8 mouse cellular contexts compared by ENCODE assay signal in the genomic region with DNA sequence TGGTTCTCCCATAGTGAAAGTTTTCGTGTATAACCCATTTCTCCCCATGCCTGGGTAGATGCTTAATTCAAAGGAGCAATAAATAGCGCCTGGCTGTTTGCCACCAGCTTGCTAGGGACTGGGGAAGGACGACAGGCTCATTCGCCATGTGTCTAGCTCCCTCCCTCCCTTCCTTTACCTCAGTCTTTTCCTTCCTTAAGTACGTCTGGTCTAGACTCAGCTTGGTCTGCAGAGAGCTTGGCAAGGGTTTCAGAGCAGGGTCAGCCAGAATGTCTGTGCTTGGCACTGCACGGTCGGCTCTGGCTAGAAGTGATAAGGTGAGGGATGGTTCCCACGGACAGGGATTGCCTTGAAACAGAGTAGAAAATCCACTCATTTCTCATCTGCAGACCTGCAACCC.
A peak's percentile ranks its signal among the peaks of the same experiment; 100 is the strongest.
DNase-seq lines count a peak whose midpoint lies in the region; ATAC-seq lines count a peak whose summit lies in the region.

No protein-coding gene starts in this region.

- H3K9ac ChIP-seq in forebrain, embryonic 16.5 days (replicated peaks; ENCODE audit: low read depth, low read length): no peak overlapping the region
- no peak overlapping the region for H3K9ac ChIP-seq in forebrain, embryonic 15.5 days (replicated peaks)

- H3K4me2 ChIP-seq in forebrain, embryonic 16.5 days (ENCODE audit: low read length): no peak overlapping the region
- no peak overlapping the region for H3K4me2 ChIP-seq in forebrain, embryonic 15.5 days (replicated peaks)

- H3K9me3 ChIP-seq in forebrain, embryonic 16.5 days (ENCODE audit: control insufficient read depth, low read length): no peaks in the 10 kb centered on the region
- no peaks in the 10 kb centered on the region for H3K9me3 ChIP-seq in forebrain, embryonic 15.5 days

- no peaks in the 10 kb centered on the region for H3K36me3 ChIP-seq in forebrain, embryonic 16.5 days (ENCODE audit: control insufficient read depth, insufficient read depth)
- no peaks in the 10 kb centered on the region for H3K36me3 ChIP-seq in forebrain, embryonic 15.5 days

- no peak overlapping the region for H3K27ac ChIP-seq in forebrain, embryonic 16.5 days (ENCODE audit: low read length)
- H3K27ac ChIP-seq in forebrain, embryonic 15.5 days (replicated peaks): no peak overlapping the region

- WGBS in forebrain, embryonic 16.5 days: 27% methylated on average over 8 of the region's 8 CpGs
- 28% methylated on average over 8 of the region's 8 CpGs for WGBS in forebrain, embryonic 15.5 days

- peaks cover 4% of the 10 kb centered on the region; the same call in 1 of the 2 replicates for H3K4me1 ChIP-seq in forebrain, embryonic 16.5 days (replicated peaks; ENCODE audit: control insufficient read depth, insufficient read depth, low read length)
- peaks cover 4% of the 10 kb centered on the region for H3K4me1 ChIP-seq in forebrain, embryonic 15.5 days

- ATAC-seq in forebrain, embryonic 16.5 days: peak; percentile 23; the same call in 1 of the 2 replicates
- no peak; the same call in 1 of the 2 replicates for ATAC-seq in forebrain, embryonic 15.5 days (replicated peaks)

- DNase-seq in ovary, adult 18-20 months (ENCODE audit: low spot score): peak; percentile 36
- no peak for DNase-seq in ovary, postnatal 14 days (ENCODE audit: low spot score)
- DNase-seq in heart, adult 8-10 months (ENCODE audit: low spot score): peak; percentile 45
- DNase-seq in skeletal muscle tissue, adult 2 months (ENCODE audit: low read depth, low spot score): peak; percentile 27
- no peak for DNase-seq in layer of hippocampus, adult 18-20 months (ENCODE audit: low spot score in 2 of 2)
- no peak for DNase-seq in thymus, postnatal 0 days (ENCODE audit: low spot score)

- no peak overlapping the region for H3K4me3 ChIP-seq in forebrain, embryonic 16.5 days (replicated peaks; ENCODE audit: low read length)
- no peak overlapping the region for H3K4me3 ChIP-seq in forebrain, embryonic 15.5 days

- H3K27me3 ChIP-seq in forebrain, embryonic 16.5 days (replicated peaks; ENCODE audit: control insufficient read depth, insufficient read depth, low read length): no peaks in the 10 kb centered on the region
- no peaks in the 10 kb centered on the region for H3K27me3 ChIP-seq in forebrain, embryonic 15.5 days

Comparison
In these comparisons a context has a peak if more than half of its experiments do, and no peak if none do; other contexts are left out.
1. DNase-seq: peak in ovary, adult 18-20 months (single experiment), heart, adult 8-10 months (single experiment) and skeletal muscle tissue, adult 2 months (single experiment); none in ovary, postnatal 14 days (single experiment), layer of hippocampus, adult 18-20 months (0 of 2) and thymus, postnatal 0 days (single experiment).